Mouse (Mus musculus) MEL (cell line): ENCODE data around the gene Vpreb3.

Experiments used
- CTCF ChIP-seq, 3 experiments: IDR thresholded peaks in 2 of 3; conservative IDR thresholded peaks in 1 of 3; 2 replicates each; pipeline ENCODE4 v1.5.1; 2011 to 2012; ENCODE audit warnings: low read length in 3 of 3, low read depth in 2 of 3, mild to moderate bottlenecking in 2 of 3, improper control_type of control experiment in 1 of 3, inconsistent platforms in 1 of 3, mixed read lengths in 1 of 3, moderate library complexity in 1 of 3; ENCODE audit not compliant: control insufficient read depth in 1 of 3, insufficient read depth in 1 of 3, poor library complexity in 1 of 3, severe bottlenecking in 1 of 3
- E2F4 ChIP-seq: IDR thresholded peaks from 2 replicates; pipeline ENCODE4 v1.6.1; 2011; ENCODE audit warnings: low read depth, low read length, improper control_type of control experiment, borderline replicate concordance
- MAFK ChIP-seq: IDR thresholded peaks from 2 replicates; pipeline ENCODE4 v1.6.1; 2011; ENCODE audit warnings: low read depth, mild to moderate bottlenecking, low read length, improper control_type of control experiment, borderline replicate concordance
- NRF1 ChIP-seq: IDR thresholded peaks from 2 replicates; pipeline ENCODE4 v1.6.1; 2014; ENCODE audit warnings: low read depth, mild to moderate bottlenecking, inconsistent platforms, low read length, improper control_type of control experiment, moderate library complexity; ENCODE audit not compliant: poor library complexity, insufficient read depth, severe bottlenecking
- POLR2A ChIP-seq, 2 experiments: IDR thresholded peaks; 2 replicates each; pipeline ENCODE4 v1.6.1; 2011 to 2012; ENCODE audit warnings: low read length in 2 of 2, mild to moderate bottlenecking in 2 of 2, control low read depth in 1 of 2, improper control_type of control experiment in 1 of 2, low read depth in 1 of 2, moderate library complexity in 1 of 2; ENCODE audit not compliant: control insufficient read depth in 1 of 2, insufficient read depth in 1 of 2, poor library complexity in 1 of 2
- POLR2AphosphoS2 ChIP-seq: IDR thresholded peaks from 2 replicates; pipeline ENCODE4 v1.6.1; 2011; ENCODE audit warnings: low read length, improper control_type of control experiment
- TAL1 ChIP-seq: IDR thresholded peaks from 2 replicates; pipeline ENCODE4 v1.6.1; 2012; ENCODE audit warnings: mild to moderate bottlenecking, inconsistent platforms, low read length, moderate library complexity, mixed read lengths

DNA sequence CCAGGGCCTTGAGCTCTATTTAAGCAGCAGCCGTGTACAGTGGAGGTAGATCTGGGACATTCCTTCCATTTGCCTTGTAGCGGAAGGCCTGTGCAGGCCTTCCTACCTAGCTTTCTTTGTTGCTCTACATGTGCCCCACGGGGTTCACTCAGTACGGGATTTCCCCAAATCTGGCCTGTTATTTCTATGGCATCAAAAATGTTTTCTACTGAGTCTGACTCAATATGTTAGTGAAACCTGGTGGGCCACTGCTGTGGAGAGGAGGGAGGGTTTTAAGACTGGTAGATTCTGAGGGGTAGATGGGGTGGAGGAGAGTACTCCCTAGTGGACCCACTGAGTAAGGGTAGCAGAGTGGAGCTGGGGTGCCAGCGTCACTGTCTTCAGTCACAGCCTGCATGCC, 47.1 kb upstream of the Vpreb3 start:
- no peak for TF ChIP-seq NRF1
- no peak for TF ChIP-seq CTCF (IDR thresholded peaks at IDR 0.05 in 2 of 3, conservative IDR thresholded peaks at IDR 0.05 in 1 of 3; ENCODE audit: control insufficient read depth in 1 of 3, insufficient read depth in 1 of 3, low read depth in 2 of 3, low read length in 3 of 3, poor library complexity in 1 of 3, severe bottlenecking in 1 of 3)
- TF ChIP-seq POLR2A (IDR thresholded peaks at IDR 0.05; ENCODE audit: control insufficient read depth in 1 of 2, insufficient read depth in 1 of 2, low read depth in 1 of 2, low read length in 2 of 2, poor library complexity in 1 of 2): no peak
- no peak for TF ChIP-seq E2F4
- TF ChIP-seq MAFK: no peak
- TF ChIP-seq TAL1: no peak
- TF ChIP-seq POLR2AphosphoS2: no peak
